Mouse (Mus musculus) liver, embryonic 14.5 days (tissue): ENCODE measurements around the gene Pgc. TPM values are rescaled to one million over a fixed set of nuclear protein-coding genes. Genes with fewer than 3 reads are reported as not detected.

Source experiments
- ATAC-seq: fragments of 200-750 bp; cut with Nextera tagmentation; 2 replicates; pipeline ENCODE4 v1.8.0; 2017; ENCODE audit warnings: moderate number of reproducible peaks, mild to moderate bottlenecking, moderate library complexity; ENCODE audit not compliant: insufficient read depth
- DNase-seq, 3 experiments: peaks; one replicate each; pipeline ENCODE4 v3.0.0-alpha.2; 2012 to 2013; ENCODE audit warnings: low read depth in 3 of 3, low spot score in 3 of 3
- H3K27ac ChIP-seq: fragments of 300-500 bp; sonication (generic); 2 replicates; pipeline ENCODE4 v1.5.1; 2014; ENCODE audit warnings: moderate library complexity, mild to moderate bottlenecking, control low read depth, inconsistent platforms
- H3K27me3 ChIP-seq: fragments of 300-500 bp; sonication (generic); 2 replicates; pipeline ENCODE4 v1.6.1; 2014; ENCODE audit warnings: mild to moderate bottlenecking, low read length, moderate library complexity; ENCODE audit not compliant: control insufficient read depth, insufficient read depth
- H3K36me3 ChIP-seq: fragments of 300-500 bp; sonication (generic); replicated peaks from 2 replicates; pipeline ENCODE4 v1.6.1; 2014; ENCODE audit warnings: low read depth; ENCODE audit not compliant: control insufficient read depth, insufficient read depth
- H3K4me1 ChIP-seq, 2 experiments: fragments of 200-500 bp in 1 of 2; fragments of 300-500 bp in 1 of 2; sonication (generic) in 1 of 2; replicated peaks; 2 replicates each; pipeline ENCODE4 v1.6.1; 2012 to 2014; ENCODE audit warnings: antibody characterized with exemption in 1 of 2, inconsistent platforms in 1 of 2, low read length in 1 of 2; ENCODE audit not compliant: control insufficient read depth in 2 of 2, insufficient read depth in 2 of 2
- H3K4me2 ChIP-seq: fragments of 300-500 bp; sonication (generic); 2 replicates; pipeline ENCODE4 v1.6.1; 2014; ENCODE audit warnings: low read depth, mild to moderate bottlenecking, control low read depth, moderate library complexity
- H3K4me3 ChIP-seq, 2 experiments: fragments of 200-500 bp in 1 of 2; fragments of 300-500 bp in 1 of 2; sonication (generic) in 1 of 2; 2 replicates each; pipeline ENCODE4 v1.5.1; 2012 to 2014; ENCODE audit warnings: low read depth in 2 of 2, low read length in 2 of 2, mild to moderate bottlenecking in 2 of 2, control low read depth in 1 of 2, inconsistent platforms in 1 of 2, moderate library complexity in 1 of 2; ENCODE audit not compliant: insufficient read depth in 1 of 2
- H3K9ac ChIP-seq: fragments of 300-500 bp; sonication (generic); replicated peaks from 2 replicates; pipeline ENCODE4 v1.6.1; 2014; ENCODE audit warnings: mild to moderate bottlenecking, control low read depth, moderate library complexity
- H3K9me3 ChIP-seq: fragments of 300-500 bp; sonication (generic); 2 replicates; pipeline ENCODE4 v1.6.1; 2016; ENCODE audit warnings: low read length, mixed read lengths; ENCODE audit not compliant: control insufficient read depth
- CTCF ChIP-seq: IDR thresholded peaks from 2 replicates; pipeline ENCODE4 v1.5.1; 2016; ENCODE audit warnings: antibody characterized with exemption, low read depth, control low read depth
- EP300 ChIP-seq: IDR thresholded peaks from 2 replicates; pipeline ENCODE4 v1.6.1; 2016; ENCODE audit warnings: antibody characterized with exemption, low read depth
- WGBS: fragments of 180-500 bp; shearing (Covaris S2); extraction: QIAGEN DNeasy Blood & Tissue Kit; methylation state at CpG from one replicate; pipeline ENCODE4 v1.1.7; 2014; ENCODE audit not compliant: insufficient replicate concordance; 5-methylcytosine and 5-hydroxymethylcytosine counted together
- polyA plus RNA-seq, 2 experiments: library from polyadenylated mRNA; depleted of rRNA in 1 of 2; stranded (reverse) in 1 of 2; unstranded in 1 of 2; fragments of >200 nt; fragmentation: Nextera tagmentation in 1 of 2; extraction: Ambion mirVana in 1 of 2; gene quantifications; 2 replicates each; pipeline versions ENCODE4 v1.2.1 to v1.2.3; 2012 to 2014

Pgc gene
- polyA plus RNA-seq, 2 experiments: not detected

GRCm38 (mm10) chr17:47699055-47699454 lies 27.6 kb upstream of the Pgc start:
- DNase-seq: no peak
- no peak for TF ChIP-seq EP300
- TF ChIP-seq CTCF: no peak
- WGBS: 55% methylated on average over 2 of the region's 2 CpGs
- no peak for ATAC-seq
- Histone ChIP-seq H3K27ac (no peak overlapping the region), H3K4me3 (no peak overlapping the region), H3K4me2 (no peak overlapping the region), H3K9me3 (no peaks in the 10 kb centered on the region), H3K36me3 (no peaks in the 10 kb centered on the region), H3K27me3 (peaks cover 30% of the 10 kb centered on the region), H3K4me1 (peaks cover 0 to 3% of the 10 kb centered on the region in 2 experiments; a peak in 2 of 4 replicates), H3K9ac (no peak overlapping the region)

DNA sequence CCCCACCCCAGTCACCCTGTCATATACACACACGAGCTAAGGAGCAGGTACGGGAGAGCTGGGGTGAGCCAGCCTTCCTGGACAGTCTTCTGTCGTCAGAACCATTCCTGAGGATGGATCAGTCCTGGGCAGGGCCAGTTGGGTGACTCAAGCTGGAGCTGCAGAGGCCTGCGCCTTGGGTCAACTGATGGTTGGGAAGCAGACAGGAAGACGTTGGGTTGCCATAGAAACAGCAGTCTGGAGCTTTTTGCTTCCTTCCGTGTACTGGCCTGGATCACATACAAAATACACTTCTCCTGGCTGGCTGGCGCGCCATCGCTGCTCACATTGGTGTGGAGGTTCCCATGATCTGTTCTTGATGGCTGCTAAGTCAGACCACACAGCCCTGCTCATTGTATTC lies 24.8 kb upstream of the Pgc start:
- Histone ChIP-seq H3K4me1 (peaks cover 0 to 1% of the 10 kb centered on the region in 2 experiments; a peak in 2 of 4 replicates), H3K36me3 (no peaks in the 10 kb centered on the region), H3K27me3 (peaks cover 18% of the 10 kb centered on the region), H3K4me3 (no peak overlapping the region), H3K9me3 (no peaks in the 10 kb centered on the region), H3K4me2 (no peak overlapping the region), H3K27ac (no peak overlapping the region), H3K9ac (no peak overlapping the region)
- WGBS: 65% methylated on average over 9 of the region's 9 CpGs
- no peak for TF ChIP-seq CTCF
- TF ChIP-seq EP300: no peak
- DNase-seq (no peak), ATAC-seq (no peak)

- no peak for ATAC-seq
- Histone ChIP-seq H3K4me3 (no peak overlapping the region), H3K27me3 (peaks cover 15% of the 10 kb centered on the region), H3K4me2 (no peak overlapping the region), H3K4me1 (peaks cover 0 to 1% of the 10 kb centered on the region in 2 experiments; a peak in 2 of 4 replicates), H3K9ac (no peak overlapping the region), H3K27ac (no peak overlapping the region), H3K9me3 (no peaks in the 10 kb centered on the region), H3K36me3 (no peaks in the 10 kb centered on the region)
- DNase-seq: no peak
- TF ChIP-seq CTCF: no peak
- TF ChIP-seq EP300: no peak
- WGBS: 35% methylated on average over 28 of the region's 28 CpGs
These were observed 23.9 kb upstream of the Pgc start for GRCm38 (mm10) chr17:47702548-47703345.

- TF ChIP-seq CTCF (no peak), EP300 (no peak)
- no peak overlapping the region for H3K9ac ChIP-seq
- no peak for ATAC-seq
- H3K36me3 ChIP-seq: no peaks in the 10 kb centered on the region
- peaks cover 15% of the 10 kb centered on the region for H3K27me3 ChIP-seq
- DNase-seq: no peak
- no peak overlapping the region for H3K4me3 ChIP-seq
- no peaks in the 10 kb centered on the region for H3K9me3 ChIP-seq
- no peak overlapping the region for H3K4me2 ChIP-seq
- H3K4me1 ChIP-seq: no peaks in the 10 kb centered on the region; a peak in 1 of 4 replicates
- WGBS: 19% methylated on average over 20 of the region's 20 CpGs
- no peak overlapping the region for H3K27ac ChIP-seq
These were observed 23.1 kb upstream of the Pgc start for GRCm38 (mm10) chr17:47703556-47703955.

- Histone ChIP-seq H3K4me3 (no peak overlapping the region), H3K27me3 (peaks cover 15% of the 10 kb centered on the region), H3K9ac (no peak overlapping the region), H3K4me1 (no peaks in the 10 kb centered on the region; a peak in 1 of 4 replicates), H3K4me2 (no peak overlapping the region), H3K36me3 (no peaks in the 10 kb centered on the region), H3K9me3 (no peaks in the 10 kb centered on the region), H3K27ac (no peak overlapping the region)
- DNase-seq: no peak
- WGBS: 62% methylated on average over 4 of the region's 4 CpGs
- TF ChIP-seq CTCF (peak; percentile 46), EP300 (no peak)
- no peak for ATAC-seq
These were observed 21.9 kb upstream of the Pgc start for GRCm38 (mm10) chr17:47704692-47705091.
